Mouse (Mus musculus) erythroblast, adult 5-6 weeks (primary cell): ENCODE measurements at regions not wholly inside any gene's neighbourhood (a gene's known extent, or its start where the extent isn't known, plus 50 kb on each side); places are given as distances from the start of the nearest gene placed in this dataset.

ENCODE experiments used
- ATAC-seq: replicated peaks from 2 replicates; pipeline ENCODE4 v1.8.0; 2016; ENCODE audit warnings: moderate number of reproducible peaks, mild to moderate bottlenecking, moderate TSS enrichment, inconsistent platforms; ENCODE audit not compliant: poor library complexity, low FRiP score, severe bottlenecking

DNA sequence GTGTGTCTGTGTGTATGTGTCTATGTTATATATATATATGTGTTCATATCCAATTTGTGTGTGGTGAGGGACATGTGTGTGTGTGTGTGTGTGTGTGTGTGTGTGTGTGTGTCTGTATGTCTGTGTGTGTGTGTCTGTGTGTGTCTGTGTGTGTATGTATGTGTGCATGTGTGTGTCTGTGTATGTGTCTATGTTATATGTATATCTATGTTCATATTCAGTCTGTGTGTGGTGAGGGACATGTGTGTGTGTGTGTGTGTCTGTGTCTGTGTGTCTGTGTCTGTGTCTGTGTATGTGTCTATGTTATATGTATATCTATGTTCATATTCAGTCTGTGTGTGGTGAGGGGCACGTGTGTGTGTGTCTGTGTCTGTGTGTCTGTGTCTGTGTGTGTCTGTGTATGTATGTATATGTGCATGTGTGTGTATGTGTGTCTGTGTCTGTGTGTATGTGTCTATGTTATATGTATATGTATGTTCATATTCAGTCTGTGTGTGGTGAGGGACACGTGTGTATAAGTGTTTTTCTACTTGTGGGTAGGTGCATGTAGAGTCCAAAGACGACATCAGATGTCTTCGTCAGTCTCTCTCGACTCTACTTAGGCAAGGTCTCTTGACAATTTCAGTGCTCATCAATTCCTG, 370.5 kb upstream of the Slc7a11 start:
- ATAC-seq, result no peak

DNA sequence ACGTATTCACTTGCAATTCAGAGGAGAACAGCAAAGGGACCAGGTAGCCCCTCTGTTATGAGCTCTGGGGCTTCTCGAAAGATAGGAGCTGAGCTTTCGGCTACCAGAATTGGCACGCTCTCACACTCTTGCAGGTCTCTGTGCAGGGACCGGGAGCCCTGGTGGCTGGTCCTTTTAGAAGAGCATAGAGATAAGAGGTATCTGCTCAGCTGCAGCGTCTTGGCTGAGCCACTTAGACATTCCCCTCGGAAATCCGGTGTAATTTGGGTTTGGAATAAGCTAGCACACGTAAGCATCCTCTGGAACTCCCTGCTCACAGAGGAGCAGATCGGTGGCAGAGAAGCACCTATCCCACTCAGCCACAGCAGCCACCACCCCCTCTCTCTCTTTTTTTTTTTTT, 372.3 kb upstream of the Slc7a11 start:
- ATAC-seq, result no peak

DNA sequence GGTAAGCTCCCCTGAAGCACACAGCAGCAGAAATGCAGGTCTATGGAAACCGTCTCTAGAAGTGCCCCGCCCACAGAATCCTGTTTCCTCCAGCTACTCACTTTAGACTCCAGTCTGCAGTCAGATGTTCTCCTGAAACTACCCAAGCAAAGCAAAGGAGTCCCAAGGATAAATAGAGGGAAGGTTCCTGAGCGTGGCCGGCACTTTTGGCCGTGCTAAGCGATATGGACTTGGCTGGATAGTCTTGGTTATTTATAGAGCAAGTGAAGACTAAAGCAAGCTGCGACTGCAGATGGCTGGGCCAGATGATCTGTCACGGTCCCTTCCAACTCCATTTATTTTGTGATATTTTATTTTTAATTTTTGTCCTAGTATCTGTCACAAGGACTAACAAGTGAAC, 373.1 kb upstream of the Slc7a11 start:
- no peak for ATAC-seq

DNA sequence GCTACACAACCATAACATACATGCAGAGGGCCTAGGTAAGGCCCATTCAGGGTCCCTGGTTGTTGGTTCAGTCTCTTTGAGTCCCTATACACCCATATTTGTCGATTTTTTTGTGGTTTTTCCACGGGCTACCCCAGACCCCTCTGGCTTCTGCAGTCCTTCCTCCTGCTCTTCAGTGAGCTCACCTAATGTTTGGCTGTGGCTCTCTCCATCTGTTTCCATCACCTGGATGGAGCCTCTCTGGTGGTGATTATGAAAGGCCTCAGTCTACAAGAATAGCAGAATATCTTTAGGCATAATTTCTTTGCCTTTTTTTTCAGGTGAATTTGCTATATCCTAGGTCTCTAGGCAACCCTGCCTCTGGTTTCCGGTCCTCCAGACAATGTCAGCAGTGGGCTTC, 373.9 kb upstream of the Slc7a11 start:
- ATAC-seq, result no peak

DNA sequence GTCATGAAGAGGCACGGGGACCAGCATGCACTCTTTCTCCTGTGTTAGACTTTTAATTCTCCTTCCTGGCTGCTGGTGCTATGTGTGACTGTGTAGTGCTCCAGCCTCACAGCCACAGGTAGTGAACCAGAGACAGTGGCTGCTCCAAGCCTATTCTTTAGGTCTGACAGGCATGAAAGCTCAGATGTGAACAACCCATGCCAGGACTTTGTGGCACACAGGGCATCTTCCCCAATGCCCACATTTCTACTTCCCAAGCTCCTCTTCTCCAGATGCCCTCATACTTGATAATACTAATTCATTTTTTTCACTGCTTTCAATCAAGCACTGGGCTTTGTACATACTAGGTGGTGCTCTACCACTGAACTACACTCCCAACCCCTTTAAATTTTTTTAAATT, 377.4 kb upstream of the Slc7a11 start:
- no peak for ATAC-seq

DNA sequence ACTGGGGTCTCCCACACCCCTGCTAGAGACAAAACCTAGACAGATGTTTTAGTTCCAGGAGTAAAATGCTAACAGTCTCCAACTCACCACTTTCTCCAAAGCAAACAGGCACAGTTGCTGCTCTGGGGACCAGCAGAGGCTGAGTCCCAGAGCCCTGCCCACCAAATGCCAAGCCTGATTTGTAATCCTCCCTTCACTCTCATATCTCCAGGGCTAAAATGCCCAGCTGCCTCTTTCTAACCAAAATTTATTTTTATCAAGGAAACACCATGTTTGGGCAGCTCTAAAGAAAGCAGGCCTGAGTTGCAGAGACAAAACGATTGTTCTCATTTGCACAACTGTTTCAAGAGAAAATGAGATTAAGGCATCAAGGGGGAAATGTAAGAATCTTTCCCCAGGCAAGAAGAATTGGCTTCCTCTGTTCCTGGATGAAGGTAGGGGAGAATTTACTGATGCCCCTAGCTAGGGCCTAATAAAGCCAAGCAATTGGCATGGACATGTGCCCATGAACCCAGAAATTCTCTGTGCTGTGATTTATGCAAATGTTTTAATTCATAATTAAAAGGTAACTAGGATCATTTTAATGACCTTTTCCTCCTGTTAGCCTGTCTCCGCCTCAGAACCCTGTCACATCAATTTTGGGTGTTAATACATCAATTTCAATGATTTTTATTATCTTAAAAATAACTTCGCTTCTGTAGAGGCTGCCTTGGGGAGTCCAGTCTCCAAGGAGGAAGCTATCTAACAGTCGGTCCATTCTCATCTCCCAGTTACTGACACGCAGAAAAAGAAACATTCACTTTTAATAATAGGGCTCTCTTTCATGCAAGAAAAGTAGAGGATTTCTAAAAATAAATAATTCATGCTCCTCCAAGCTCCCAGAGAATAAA, 382.4 kb upstream of the Slc7a11 start:
- ATAC-seq, result no peak

DNA sequence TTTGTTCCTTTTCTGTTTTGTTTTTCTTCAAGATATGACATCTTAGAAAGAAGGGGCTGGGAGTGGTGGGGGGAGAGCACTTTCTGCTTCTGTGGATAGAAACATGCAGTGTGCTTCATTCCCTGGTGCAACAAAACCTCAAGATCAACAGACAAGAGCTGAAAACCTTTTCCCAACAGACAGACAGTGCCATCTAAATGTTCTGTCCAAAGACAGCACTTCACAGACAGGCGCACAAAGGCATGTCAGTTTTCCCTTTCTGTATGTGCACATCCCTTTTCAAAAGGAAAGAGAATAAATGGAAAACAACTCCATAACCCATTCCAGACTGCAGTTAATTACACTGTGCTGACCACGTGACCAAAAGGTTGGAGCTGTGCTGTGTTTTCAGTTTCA, 383.0 kb upstream of the Slc7a11 start:
- ATAC-seq, result no peak

DNA sequence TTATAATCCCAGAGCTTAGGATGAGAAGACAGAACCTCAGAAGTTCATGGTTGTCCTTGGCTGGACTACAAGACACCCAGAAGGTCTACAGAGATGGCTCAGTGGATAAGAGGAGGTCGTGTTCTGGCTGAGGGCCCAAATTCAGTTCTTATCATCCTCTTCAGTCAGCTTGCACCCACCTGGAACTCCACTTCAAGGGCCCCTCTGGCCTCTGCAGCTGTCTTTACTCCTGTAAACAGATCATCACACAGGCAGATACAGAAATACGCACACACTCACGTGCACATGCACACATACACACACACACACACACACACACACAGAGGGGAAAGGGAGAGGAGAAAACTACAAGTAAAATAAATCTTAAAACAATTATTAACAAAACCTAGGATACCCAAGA, 385.8 kb upstream of the Slc7a11 start:
- ATAC-seq, result no peak

DNA sequence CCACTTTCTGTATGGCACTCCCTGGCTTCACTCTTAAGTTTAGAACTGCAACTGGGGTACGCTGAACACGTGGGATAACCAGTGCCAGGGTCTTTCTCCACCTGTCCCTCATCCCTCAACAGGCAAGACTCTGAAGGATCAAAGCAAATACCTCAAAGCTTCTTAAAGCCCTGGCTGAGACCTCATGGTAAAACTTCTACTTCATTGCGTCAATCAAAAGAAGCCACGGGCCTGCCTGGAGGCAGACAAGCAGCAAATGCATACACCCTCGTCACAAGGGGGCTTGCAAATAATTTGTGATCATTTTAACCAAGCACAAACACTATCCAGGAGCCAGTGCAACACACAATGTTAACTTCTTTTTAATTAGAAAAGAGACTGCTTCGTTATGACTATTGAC, 387.0 kb upstream of the Slc7a11 start:
- ATAC-seq, result no peak

DNA sequence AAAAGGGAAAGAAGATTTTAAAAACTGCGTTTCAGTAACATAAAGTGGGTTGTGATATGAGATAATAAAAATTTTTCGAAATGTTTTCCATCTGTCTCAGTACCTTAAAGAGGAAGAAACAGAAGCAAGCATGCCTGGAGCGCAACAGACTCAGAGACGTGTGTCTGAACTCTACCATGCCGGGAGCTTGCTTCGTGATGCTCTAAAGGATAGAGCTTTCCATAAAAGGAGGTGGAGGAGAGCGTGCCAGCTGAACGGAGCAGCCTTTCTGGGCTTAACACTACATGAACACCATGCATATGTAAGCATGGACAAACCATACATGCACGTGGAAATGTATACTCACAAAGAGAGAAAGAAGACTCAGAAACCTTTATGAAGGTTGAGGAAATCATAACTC, 387.5 kb upstream of the Slc7a11 start:
- ATAC-seq, result no peak

DNA sequence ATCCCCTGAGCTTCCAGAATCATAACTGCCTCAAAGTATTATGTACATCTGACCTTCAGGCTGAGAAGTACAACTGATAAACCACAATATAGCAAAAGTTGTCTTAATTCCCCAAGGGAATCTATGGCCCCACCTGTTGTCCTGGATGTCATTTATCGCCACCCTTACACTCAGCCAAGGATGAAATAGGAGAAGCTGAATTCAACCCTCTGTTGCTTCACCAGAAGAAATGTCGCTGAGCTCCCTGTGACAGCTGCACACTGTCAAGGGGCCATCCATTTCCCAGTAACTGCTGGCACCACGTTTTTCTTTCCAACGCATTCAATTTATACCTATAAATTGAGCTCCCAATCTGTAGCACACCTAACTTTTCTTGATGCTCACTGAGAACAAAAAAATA, 382.0 kb upstream of the Noct start:
- ATAC-seq, result no peak

DNA sequence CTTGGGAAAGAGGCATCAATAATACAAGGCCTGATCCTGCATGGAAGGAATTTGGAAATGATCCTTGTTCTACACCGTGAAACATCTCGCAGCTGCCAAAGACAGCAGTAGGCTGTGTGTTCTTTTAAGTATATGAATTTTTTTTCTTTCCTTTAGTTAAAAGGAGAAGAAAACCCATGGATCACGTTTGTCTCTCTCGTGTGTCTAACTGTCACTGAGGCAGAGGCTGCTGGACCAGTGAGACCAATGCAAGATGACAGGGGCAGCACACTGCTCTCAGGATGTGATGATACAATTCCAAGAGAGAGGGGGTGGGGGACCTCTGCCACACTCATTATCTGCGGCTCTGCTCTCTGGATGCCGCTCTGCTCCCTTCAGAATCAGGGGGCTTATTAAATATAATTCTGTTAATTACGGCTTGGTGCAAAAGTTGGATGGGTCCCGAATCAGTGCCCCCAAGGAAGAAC, 379.4 kb upstream of the Noct start:
- ATAC-seq, result no peak

DNA sequence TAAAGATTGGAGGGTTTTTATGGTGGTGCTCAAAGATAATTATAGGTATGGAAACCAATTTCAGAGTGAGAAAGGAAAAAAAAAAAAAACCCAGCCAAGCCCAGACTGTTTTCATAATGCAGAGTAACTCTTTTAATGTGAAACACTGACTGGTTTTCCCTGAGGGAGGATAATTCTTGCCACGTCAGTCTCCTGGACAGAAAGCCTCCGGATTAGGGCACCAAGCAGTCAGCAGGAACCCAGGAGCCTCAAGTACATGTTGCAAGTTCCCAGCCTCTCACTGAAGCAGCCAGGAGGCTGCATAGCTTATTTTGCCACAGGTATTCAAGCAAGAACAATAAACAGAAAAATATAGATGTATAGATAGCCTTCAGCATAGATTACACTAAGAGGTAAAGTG, 378.9 kb upstream of the Noct start:
- ATAC-seq, result no peak

DNA sequence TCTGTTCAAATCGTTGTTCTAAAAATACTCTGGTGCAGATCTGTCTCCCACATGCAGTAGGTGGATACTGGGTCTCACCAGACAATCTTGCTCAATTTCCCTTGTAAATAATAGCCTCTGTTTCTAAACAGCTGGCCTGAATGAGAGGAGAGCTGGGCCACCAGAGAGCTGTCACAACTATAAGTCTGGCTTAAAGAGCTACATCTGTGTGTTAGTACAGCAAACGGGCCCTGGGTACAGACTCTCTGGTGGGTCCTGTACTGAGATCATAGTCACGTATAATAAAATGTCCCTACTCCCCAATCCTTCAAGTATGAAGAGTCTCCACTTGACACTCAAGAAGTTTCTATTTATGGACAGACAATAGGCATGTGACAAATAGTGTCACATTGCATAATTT, 375.7 kb upstream of the Noct start:
- ATAC-seq, result no peak

DNA sequence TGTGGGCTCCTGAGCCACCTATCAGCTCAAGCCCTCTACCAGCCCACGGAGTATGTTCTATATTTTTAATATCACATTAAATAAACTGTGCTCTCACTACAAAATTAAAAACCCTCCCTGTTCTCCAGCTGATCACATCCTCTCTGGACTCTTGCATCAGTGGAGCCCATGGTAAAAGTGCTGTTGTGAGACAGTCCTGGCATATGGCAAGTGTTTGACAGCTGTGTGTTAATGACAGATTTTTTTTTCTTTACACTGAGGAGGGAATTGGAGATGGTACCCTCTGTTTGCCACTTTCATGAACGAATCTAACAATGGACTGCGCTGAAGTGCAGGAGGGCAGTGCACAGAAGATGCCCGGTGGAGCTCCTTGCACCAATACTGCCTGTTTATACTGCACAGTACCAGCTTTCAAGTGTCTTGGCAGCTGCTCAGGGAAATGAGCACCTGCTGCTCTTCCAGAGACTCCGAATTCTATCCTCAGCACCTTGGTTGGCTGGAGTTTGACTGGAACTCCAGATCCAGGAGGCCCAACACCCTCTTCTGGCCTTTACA, 373.1 kb upstream of the Noct start:
- no peak for ATAC-seq

DNA sequence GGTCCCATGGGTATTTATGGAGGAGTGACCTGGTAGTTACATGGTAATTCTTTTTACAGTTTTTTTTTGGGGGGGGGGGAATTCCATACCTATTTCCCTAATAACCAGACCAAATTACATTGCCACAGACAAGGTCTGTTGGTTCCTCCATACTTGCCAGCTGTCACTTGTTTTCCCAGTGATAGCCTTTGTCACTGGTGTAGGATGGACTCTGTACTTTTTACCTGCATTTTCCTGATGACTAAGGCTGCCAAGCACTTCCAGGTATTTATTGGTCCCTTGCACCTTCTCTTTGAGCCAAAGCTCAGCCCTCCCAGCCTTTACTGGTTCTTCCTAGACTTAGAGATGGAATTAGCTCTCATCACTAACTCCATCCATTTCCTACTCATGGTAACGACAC, 357.1 kb upstream of the Noct start:
- no peak for ATAC-seq

DNA sequence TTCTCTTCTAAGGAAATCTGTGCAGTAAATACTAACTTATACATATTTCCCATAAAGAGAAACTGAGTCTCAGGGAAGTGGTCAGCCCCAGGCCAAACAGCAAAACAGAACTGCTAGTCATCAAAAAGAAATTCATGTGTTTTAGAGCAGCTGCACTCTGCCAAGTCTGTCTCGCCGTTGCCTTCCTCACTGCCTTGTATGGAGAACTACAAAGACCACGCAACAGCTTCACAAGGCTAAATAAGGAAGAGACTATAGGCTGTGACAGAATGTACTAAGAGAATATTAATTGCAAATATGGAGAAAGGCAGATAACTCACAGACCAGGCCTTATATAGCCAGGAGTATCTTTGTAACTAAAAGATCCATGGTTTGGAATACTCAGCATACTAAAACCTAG, 355.0 kb upstream of the Noct start:
- no peak for ATAC-seq

DNA sequence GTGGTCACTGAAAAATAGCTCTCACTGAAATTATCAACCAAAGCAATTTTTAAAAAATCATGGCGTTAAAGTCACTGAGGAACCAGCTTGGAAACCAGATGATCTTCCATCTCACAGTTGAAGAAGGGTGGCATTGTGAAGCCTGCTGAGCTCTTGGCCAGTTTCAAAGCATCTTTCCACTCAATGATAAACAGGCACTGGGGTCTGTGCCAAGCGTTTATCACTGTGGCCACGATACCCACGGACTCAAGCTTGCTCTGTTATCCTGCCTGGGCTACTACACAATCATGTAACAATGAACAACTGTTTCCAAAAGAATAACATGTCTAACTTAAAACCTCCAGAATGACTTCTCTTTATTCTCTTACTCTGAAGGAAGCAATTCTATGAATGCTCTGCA, 345.2 kb upstream of the Noct start:
- no peak for ATAC-seq

DNA sequence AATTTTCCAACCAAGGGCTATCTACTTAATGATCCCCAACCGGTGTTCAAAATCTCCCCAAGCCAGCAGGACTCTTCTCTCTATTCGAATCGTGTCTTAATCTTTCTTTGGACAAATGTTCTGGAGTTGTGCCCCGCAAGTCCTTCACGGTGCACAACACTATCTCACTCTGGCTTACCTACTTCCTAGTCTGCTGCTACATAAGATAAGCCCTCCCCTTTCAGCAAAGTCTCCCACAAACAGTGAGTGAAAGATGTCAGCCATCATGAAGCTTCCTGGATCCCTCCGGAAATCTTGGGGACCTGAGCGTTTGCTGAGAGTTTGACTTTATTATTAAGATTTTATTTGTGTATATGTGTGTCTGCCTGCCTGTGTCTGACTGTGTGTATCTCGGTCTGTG, 344.7 kb upstream of the Noct start:
- ATAC-seq, result no peak

DNA sequence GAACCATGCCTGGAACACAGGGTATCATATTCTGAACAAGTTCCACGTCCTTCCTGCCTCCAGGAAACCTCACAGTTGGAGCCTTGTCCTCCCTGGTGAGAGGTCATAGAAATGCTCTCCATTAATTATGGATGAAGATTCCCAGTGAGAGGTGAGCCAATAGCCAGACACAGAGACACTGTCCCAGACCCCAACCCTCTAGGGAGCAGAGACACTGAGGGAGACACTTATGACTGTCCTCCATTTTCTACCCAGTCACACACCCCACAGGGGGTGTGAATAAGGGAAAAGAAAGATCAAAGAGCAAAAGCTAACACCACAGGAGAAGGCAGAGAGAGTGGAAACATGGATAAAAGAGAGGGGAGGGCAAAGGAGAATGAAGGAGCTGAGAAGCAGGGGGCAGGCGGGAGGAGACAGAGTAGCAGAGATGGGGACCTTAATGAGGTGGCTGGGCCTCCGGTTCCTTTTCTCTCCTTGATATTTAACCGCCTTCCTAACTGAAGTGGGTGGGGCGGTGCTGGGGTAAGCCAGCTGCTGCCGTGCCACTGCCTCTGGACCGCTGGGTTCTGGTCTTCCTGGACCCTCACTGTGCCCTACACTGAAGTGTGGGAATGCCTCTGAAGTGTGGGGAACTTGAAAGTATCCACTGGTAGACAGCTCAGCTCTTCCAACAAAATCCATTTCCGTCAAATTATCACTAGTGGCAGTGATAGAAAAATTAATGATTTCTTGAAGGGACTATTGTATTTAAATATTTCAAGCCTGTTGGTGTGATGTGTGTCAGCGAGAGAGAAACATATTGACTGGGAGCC, 342.6 kb upstream of the Noct start:
- ATAC-seq, result no peak
